Mouse (Mus musculus) left cerebral cortex, adult 18-20 months (tissue): ENCODE data around the gene Qdpr. TPM values are rescaled to one million over a fixed set of nuclear protein-coding genes. Genes with fewer than 3 reads are reported as not detected.

Experiments used
- DNase-seq, 2 experiments: peaks; one replicate each; pipeline ENCODE4 v3.0.0; 2021 to 2022; ENCODE audit warnings: low spot score in 2 of 2, mixed read lengths in 1 of 2
- total RNA-seq, 2 experiments: library from RNA; stranded (reverse); gene quantifications; 2 replicates each; pipeline ENCODE4 v1.2.3; 2021

The Qdpr gene
- total RNA-seq, 2 experiments from 2014 or later: 150 to 168 TPM

DNA sequence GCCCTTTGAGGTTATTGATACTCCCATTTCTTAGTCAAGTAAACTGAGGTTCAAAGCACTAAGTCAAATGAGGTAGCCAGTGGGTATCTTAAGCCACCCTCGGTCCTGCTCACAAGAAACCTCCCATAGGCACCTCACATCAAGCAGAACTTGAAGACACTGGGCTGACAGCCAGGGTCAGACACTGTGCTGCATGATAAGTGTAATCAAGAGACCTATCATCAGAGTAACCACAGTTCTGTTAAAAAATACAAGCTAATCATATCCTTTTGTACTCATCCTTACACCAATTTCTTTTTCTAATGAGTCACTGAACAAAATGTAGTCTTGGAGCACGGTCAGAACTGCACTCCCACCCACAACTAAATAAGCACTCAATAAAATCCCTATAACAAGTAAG is 43.9 kb downstream of the Qdpr start:
- DNase-seq: no peak

DNA sequence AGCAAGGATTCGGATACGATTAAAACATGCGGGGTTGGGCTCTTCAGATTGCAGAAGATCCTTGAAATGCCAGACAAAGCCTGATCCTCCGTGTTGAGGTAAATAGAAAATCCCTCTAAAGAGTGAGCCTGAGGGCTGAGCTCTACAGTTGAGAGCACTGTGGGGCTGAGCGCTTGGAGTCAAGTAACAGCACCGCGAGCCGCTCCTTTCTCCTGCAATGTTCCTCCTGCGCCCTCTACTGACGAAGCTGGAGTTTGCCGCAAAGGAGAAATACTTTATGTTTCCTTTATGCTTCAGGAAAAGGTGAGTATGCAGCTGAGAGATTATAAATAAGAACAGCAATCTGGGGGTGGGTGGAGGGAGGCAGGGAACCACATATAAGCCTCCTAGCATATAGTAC is 47.4 kb downstream of the Qdpr start:
- DNase-seq: peak; percentile 79 to 85

DNA sequence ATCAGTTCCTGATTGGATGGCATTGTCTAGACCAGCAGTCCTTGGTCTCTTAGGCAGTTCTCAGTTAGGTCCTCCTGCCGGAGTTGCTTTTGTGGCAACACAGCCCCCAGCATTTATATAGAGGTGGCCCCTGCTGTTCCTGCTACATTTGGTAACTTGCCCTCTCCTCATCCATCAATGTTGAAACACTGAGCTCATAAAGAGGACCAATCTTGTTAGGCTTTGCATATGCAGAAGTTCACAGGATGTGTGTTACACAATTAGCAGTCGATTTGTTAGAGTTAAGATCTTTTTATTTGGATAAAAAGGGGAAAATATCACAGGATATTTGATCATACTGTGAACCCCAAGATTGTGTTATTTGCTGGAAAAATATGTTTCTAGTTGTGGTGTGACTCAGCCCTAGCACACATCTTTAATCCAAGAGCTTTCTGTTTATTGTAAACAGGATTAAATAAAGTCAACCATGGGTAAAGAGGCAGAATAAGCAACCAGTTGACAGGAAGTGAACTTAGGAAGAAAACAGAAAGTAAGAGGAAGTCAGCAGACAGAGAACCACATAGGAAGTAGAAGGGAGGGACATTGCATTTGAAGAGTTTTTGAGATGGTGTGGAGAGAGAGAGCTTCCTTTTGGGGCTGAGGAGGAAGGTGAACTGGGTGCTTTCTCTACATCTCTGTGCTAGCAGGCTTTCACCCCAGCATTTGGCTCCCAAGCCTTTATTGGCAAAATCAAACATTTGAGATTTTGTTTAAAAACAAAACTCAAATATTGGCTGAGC is 65.8 kb downstream of the Qdpr start:
- no peak for DNase-seq

Other genes with a start within 250 kb of the Qdpr start
- gene Clrn2, start 3.5 kb upstream of the Qdpr start, total RNA-seq: 1 to 10 TPM in 1 of 2 experiments, under 1 TPM in 1; 0.98 to 1.1 TPM
- gene Lap3, start 43.1 kb upstream of the Qdpr start, total RNA-seq: 10 to 100 TPM; 49.3 to 60.6 TPM
- gene Med28, start 70.0 kb upstream of the Qdpr start, total RNA-seq: 100 to 1,000 TPM; 106 to 114 TPM
- gene Fam184b, start 189.4 kb upstream of the Qdpr start, total RNA-seq: 1 to 10 TPM; 7.3 to 7.6 TPM
- under 1 TPM; 0.23 to 0.30 TPM for gene Ncapg, start 219.7 kb upstream of the Qdpr start, total RNA-seq